Mouse (Mus musculus): ENCODE results near the gene Dcaf15.

Gene Dcaf15

GRCm38 (mm10) chr8:84065457-84066072 is 39.0 kb downstream of the Dcaf15 start:
- no peak for DNase-seq

- DNase-seq: no peak
Observed at GRCm38 (mm10) chr8:84065037-84065436, 39.5 kb downstream of the Dcaf15 start, which contains the start of gene Gm10643. Gm10643 (minus strand) TSS chr8:84065137.

- no peak for DNase-seq
Observed at GRCm38 (mm10) chr8:84063861-84064610, 40.5 kb downstream of the Dcaf15 start.

- no peak for DNase-seq
Observed at GRCm38 (mm10) chr8:84060245-84060644, 44.3 kb downstream of the Dcaf15 start.

- DNase-seq: no peak
Observed at GRCm38 (mm10) chr8:84059226-84059625, 45.3 kb downstream of the Dcaf15 start.

- DNase-seq: no peak
Observed at GRCm38 (mm10) chr8:84057827-84058226, 46.7 kb downstream of the Dcaf15 start.

GRCm38 (mm10) chr8:84053229-84053628 is 51.3 kb downstream of the Dcaf15 start:
- no peak for DNase-seq

GRCm38 (mm10) chr8:84052746-84053145 is 51.8 kb downstream of the Dcaf15 start:
- no peak for DNase-seq

- no peak for DNase-seq
Observed at GRCm38 (mm10) chr8:84048171-84048570, 56.4 kb downstream of the Dcaf15 start.

Measured in cerebellum, adult 11-12 months (tissue).